Mouse (Mus musculus): Measurements from ENCODE around the gene Lman2. TPM values are rescaled to one million over a fixed set of nuclear protein-coding genes. Genes with fewer than 3 reads are reported as not detected.

Gene Lman2
- polyA plus RNA-seq, 1 experiment, result 81.4 TPM

DNA sequence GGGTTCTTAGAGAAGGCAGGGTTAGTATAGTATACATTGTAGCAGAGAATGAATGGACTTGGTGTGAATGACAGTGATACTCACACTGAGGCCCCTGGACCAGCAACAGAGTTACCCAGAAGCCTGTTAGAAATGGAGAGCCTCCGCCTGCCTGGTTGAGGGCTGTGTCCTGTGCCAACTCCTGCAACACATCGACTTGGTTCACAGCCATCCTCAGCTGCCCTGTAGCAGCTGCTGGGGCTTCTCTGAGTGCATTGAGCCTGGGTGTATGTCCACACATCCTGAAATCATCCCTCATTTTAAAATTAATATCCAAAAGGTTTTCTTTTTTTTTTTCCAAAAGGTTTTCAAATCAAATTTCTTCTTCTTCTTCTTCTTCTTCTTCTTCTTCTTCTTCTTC lies 13.3 kb upstream of the Lman2 start:
- H3K4me3 ChIP-seq (ENCODE audit: insufficient read depth, poor library complexity, severe bottlenecking), result no peak overlapping the region
- H3ac ChIP-seq (ENCODE audit: control insufficient read depth, insufficient read length, low read depth), result no peak overlapping the region
- H3K36me3 ChIP-seq (ENCODE audit: control insufficient read depth, insufficient read depth), result no peaks in the 10 kb centered on the region
- H3K79me3 ChIP-seq (ENCODE audit: low read depth), result no peaks in the 10 kb centered on the region
- H3K27me3 ChIP-seq (ENCODE audit: control insufficient read depth, insufficient read depth, insufficient read length), result peaks cover 83% of the 10 kb centered on the region
- no peaks in the 10 kb centered on the region for H3K79me2 ChIP-seq (ENCODE audit: control insufficient read depth, insufficient read depth)
- TF ChIP-seq FOSL1 (IDR thresholded peaks at IDR 0.05; ENCODE audit: insufficient read depth, low read length, poor library complexity, severe bottlenecking) (no peak), CEBPB (IDR thresholded peaks at IDR 0.05; ENCODE audit: low read depth) (no peak), CTCF (IDR thresholded peaks at IDR 0.05; ENCODE audit: control insufficient read depth, insufficient read depth, insufficient read length) (no peak), MYOD1 (IDR thresholded peaks at IDR 0.05; ENCODE audit: control insufficient read depth, insufficient read length, low read depth) (no peak), USF1 (IDR thresholded peaks at IDR 0.05; ENCODE audit: low read depth) (no peak), MYOG (IDR thresholded peaks at IDR 0.05; ENCODE audit: control insufficient read depth, extremely low read depth, insufficient read length) (no peak), MAX (IDR thresholded peaks at IDR 0.05) (no peak)

DNA sequence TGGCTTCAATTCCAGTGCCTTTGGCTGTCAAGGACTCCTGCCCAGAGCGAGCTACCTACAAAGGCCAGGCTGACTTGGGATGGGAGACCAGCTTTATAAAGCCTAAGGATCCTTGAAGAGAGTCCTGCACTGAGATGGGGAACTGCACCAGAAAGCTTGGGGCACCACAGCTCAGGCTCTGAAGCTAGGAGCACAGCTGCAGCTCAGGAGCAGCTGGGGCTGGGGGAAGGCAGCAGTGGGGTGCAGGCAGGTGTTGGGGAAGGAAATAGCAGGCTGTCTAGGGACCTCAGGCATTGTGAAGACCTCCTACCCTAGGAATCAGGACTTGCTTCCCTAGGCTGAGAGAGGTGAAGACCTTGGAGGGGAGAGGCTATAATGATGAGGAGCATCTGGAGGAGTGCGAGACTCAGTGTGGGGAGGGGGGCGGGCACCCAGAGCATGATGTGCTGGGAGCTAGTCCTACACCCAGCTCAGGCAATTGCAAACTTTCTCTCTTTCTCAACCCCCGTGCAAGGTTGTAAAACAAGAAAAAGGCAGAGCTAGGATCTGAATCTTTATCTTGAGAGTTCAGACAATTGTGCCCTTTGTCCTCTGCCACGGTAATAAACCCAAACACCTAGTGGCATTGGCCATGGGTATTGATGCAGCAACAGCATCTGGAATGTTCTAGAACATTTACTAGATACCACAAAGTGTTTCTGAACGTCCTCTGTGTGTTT lies 11.8 kb upstream of the Lman2 start:
- Histone ChIP-seq H3K79me2 (ENCODE audit: control insufficient read depth, insufficient read depth) (no peaks in the 10 kb centered on the region), H3K79me3 (ENCODE audit: low read depth) (no peaks in the 10 kb centered on the region), H3K27me3 (ENCODE audit: control insufficient read depth, insufficient read depth, insufficient read length) (peaks cover 75% of the 10 kb centered on the region), H3K36me3 (ENCODE audit: control insufficient read depth, insufficient read depth) (no peaks in the 10 kb centered on the region), H3ac (ENCODE audit: control insufficient read depth, insufficient read length, low read depth) (no peak overlapping the region), H3K4me3 (ENCODE audit: insufficient read depth, poor library complexity, severe bottlenecking) (no peak overlapping the region)
- TF ChIP-seq FOSL1 (IDR thresholded peaks at IDR 0.05; ENCODE audit: insufficient read depth, low read length, poor library complexity, severe bottlenecking) (no peak), CTCF (IDR thresholded peaks at IDR 0.05; ENCODE audit: control insufficient read depth, insufficient read depth, insufficient read length) (no peak)

DNA sequence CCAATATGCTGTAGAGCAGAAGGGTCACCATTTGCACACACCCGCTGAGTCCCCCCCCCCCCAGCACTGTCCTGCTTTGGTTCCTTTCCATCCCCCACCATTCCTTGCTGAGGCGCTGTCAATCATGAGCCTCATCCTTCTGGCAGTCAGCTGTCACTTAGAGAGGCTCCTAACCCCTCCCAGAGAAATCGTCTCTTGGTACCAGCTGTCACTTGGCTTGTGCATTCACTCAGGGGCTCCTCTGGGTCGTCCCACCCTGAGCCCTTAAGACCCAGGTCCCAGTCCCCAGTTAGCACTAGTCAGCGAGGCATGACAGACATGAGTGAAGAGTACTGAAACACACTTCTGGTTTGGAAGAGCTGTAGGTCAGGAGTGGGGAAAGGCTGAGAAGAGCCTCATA lies 9.2 kb upstream of the Lman2 start:
- Histone ChIP-seq H3K27me3 (ENCODE audit: control insufficient read depth, insufficient read depth, insufficient read length) (peaks cover 53% of the 10 kb centered on the region), H3K79me2 (ENCODE audit: control insufficient read depth, insufficient read depth) (no peaks in the 10 kb centered on the region), H3K79me3 (ENCODE audit: low read depth) (no peaks in the 10 kb centered on the region), H3K4me3 (ENCODE audit: insufficient read depth, poor library complexity, severe bottlenecking) (no peak overlapping the region), H3K36me3 (ENCODE audit: control insufficient read depth, insufficient read depth) (no peaks in the 10 kb centered on the region), H3ac (ENCODE audit: control insufficient read depth, insufficient read length, low read depth) (no peak overlapping the region)
- TF ChIP-seq FOSL1 (IDR thresholded peaks at IDR 0.05; ENCODE audit: insufficient read depth, low read length, poor library complexity, severe bottlenecking) (no peak), CEBPB (IDR thresholded peaks at IDR 0.05; ENCODE audit: low read depth) (no peak), CTCF (IDR thresholded peaks at IDR 0.05; ENCODE audit: control insufficient read depth, insufficient read depth, insufficient read length) (no peak), MYOG (IDR thresholded peaks at IDR 0.05; ENCODE audit: control insufficient read depth, extremely low read depth, insufficient read length) (no peak)

DNA sequence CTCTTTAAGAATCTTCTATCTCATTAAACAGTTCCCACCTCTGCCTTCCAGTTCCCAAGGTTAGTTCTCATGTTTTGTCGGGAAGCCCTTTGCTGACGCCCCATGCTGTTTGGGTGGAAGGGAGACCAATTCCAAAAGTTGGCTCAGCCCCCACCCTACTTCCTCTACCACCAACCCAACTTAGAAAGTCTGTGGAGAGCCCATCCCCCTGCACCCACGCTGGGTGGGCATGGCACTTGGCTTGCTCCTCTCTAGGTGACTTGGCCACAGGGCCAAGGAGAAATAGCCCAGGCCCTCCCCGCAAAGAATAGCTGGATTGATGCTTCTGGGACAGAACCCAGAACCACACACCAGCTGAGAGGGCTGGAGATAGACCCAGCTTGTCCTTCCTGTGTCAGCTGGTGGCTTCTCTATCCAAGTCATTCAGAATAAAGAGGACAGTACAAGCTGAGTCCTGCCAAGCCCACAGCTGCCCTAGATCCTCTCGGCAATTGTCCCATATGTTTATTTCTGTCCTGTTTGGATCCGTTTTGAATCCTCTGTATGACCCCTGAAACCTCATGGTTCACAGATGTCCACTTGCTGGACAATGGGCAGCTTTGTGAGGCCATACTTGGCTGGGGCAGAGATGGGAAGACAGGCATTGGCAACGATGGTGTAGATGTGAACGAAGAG lies 8.6 kb upstream of the Lman2 start:
- no peak for TF ChIP-seq MYOG (IDR thresholded peaks at IDR 0.05; ENCODE audit: control insufficient read depth, extremely low read depth, insufficient read length)
- no peak for TF ChIP-seq MYOD1 (IDR thresholded peaks at IDR 0.05; ENCODE audit: control insufficient read depth, insufficient read length, low read depth)
- TF ChIP-seq CEBPB (IDR thresholded peaks at IDR 0.05; ENCODE audit: low read depth), result no peak
- TF ChIP-seq FOSL1 (IDR thresholded peaks at IDR 0.05; ENCODE audit: insufficient read depth, low read length, poor library complexity, severe bottlenecking), result no peak
- no peak for TF ChIP-seq USF1 (IDR thresholded peaks at IDR 0.05; ENCODE audit: low read depth)

DNA sequence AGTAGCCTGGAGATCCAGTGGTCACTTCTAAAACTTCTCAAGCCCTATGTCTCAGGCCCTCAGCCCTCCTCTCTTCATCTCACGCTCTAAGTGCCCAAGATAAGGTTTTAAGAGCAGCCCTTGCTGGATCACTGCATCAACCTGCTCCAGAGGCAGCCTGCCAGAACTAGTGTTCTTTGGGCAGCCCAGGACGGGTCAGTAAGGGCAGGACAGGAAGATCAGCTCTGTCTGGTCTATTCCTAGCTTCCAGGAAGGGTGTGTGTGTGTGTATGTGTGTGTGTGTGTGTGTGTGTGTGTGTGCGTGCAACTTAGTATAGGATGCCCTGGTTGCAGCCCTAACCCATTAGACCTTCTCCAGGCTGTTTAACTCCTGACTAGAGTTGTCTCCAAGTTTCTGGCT lies 7.7 kb upstream of the Lman2 start:
- Histone ChIP-seq H3K4me3 (ENCODE audit: insufficient read depth, poor library complexity, severe bottlenecking) (no peak overlapping the region), H3K27me3 (ENCODE audit: control insufficient read depth, insufficient read depth, insufficient read length) (peaks cover 48% of the 10 kb centered on the region), H3K79me3 (ENCODE audit: low read depth) (no peaks in the 10 kb centered on the region), H3ac (ENCODE audit: control insufficient read depth, insufficient read length, low read depth) (no peak overlapping the region), H3K79me2 (ENCODE audit: control insufficient read depth, insufficient read depth) (no peaks in the 10 kb centered on the region), H3K36me3 (ENCODE audit: control insufficient read depth, insufficient read depth) (no peaks in the 10 kb centered on the region)
- TF ChIP-seq CTCF (IDR thresholded peaks at IDR 0.05; ENCODE audit: control insufficient read depth, insufficient read depth, insufficient read length) (no peak), MYOD1 (IDR thresholded peaks at IDR 0.05; ENCODE audit: control insufficient read depth, insufficient read length, low read depth) (no peak), MYOG (IDR thresholded peaks at IDR 0.05; ENCODE audit: control insufficient read depth, extremely low read depth, insufficient read length) (no peak), FOSL1 (IDR thresholded peaks at IDR 0.05; ENCODE audit: insufficient read depth, low read length, poor library complexity, severe bottlenecking) (no peak), USF1 (IDR thresholded peaks at IDR 0.05; ENCODE audit: low read depth) (no peak), MAX (IDR thresholded peaks at IDR 0.05) (no peak), CEBPB (IDR thresholded peaks at IDR 0.05; ENCODE audit: low read depth) (no peak)

More for the DNA sequence above, 8.6 kb upstream of the Lman2 start:
- Histone ChIP-seq H3K79me2 (ENCODE audit: control insufficient read depth, insufficient read depth) (no peaks in the 10 kb centered on the region), H3K79me3 (ENCODE audit: low read depth) (no peaks in the 10 kb centered on the region), H3ac (ENCODE audit: control insufficient read depth, insufficient read length, low read depth) (no peak overlapping the region), H3K4me3 (ENCODE audit: insufficient read depth, poor library complexity, severe bottlenecking) (no peak overlapping the region), H3K27me3 (ENCODE audit: control insufficient read depth, insufficient read depth, insufficient read length) (peaks cover 50% of the 10 kb centered on the region), H3K36me3 (ENCODE audit: control insufficient read depth, insufficient read depth) (no peaks in the 10 kb centered on the region)

Data from C2C12 (cell line).